Mouse (Mus musculus) embryonic facial prominence, embryonic 11.5 days (tissue): ENCODE data around the gene Smpd1. TPM values are rescaled to one million over a fixed set of nuclear protein-coding genes. Genes with fewer than 3 reads are reported as not detected.

Experiments
- ATAC-seq: fragments of 200-750 bp; cut with Nextera tagmentation; replicated peaks from 2 replicates; pipeline ENCODE4 v1.8.0; 2017; ENCODE audit warnings: low read depth; ENCODE audit not compliant: insufficient number of reproducible peaks, low FRiP score, low TSS enrichment
- DNase-seq: peaks from one replicate; pipeline ENCODE4 v3.0.0-alpha.2; 2015; ENCODE audit warnings: low spot score
- H3K27ac ChIP-seq: fragments of 300-500 bp; sonication (generic); replicated peaks from 2 replicates; pipeline ENCODE4 v1.5.1; 2014; ENCODE audit warnings: mild to moderate bottlenecking, low read depth, low read length, control low read depth
- H3K27me3 ChIP-seq: fragments of 300-500 bp; sonication (generic); 2 replicates; pipeline ENCODE4 v1.6.1; 2014; ENCODE audit warnings: mild to moderate bottlenecking, low read length, moderate library complexity, mixed read lengths; ENCODE audit not compliant: control insufficient read depth, insufficient read depth
- H3K36me3 ChIP-seq: fragments of 300-500 bp; sonication (generic); replicated peaks from 2 replicates; pipeline ENCODE4 v1.6.1; 2014; ENCODE audit warnings: low read depth, mild to moderate bottlenecking, low read length, moderate library complexity, mixed read lengths; ENCODE audit not compliant: control insufficient read depth, insufficient read depth
- H3K4me1 ChIP-seq: fragments of 300-500 bp; sonication (generic); 2 replicates; pipeline ENCODE4 v1.6.1; 2014; ENCODE audit warnings: low read length, mixed read lengths; ENCODE audit not compliant: control insufficient read depth, insufficient read depth
- H3K4me2 ChIP-seq: fragments of 300-500 bp; sonication (generic); 2 replicates; pipeline ENCODE4 v1.6.1; 2014; ENCODE audit warnings: low read depth, mild to moderate bottlenecking, control low read depth, low read length, moderate library complexity
- H3K4me3 ChIP-seq: fragments of 300-500 bp; sonication (generic); 2 replicates; pipeline ENCODE4 v1.5.1; 2014; ENCODE audit warnings: low read depth, low read length, control low read depth
- H3K9ac ChIP-seq: fragments of 300-500 bp; sonication (generic); replicated peaks from 2 replicates; pipeline ENCODE4 v1.6.1; 2014; ENCODE audit warnings: mild to moderate bottlenecking, control low read depth, low read length
- H3K9me3 ChIP-seq: fragments of 300-500 bp; sonication (generic); replicated peaks from 2 replicates; pipeline ENCODE4 v1.6.1; 2016; ENCODE audit warnings: mild to moderate bottlenecking, low read length, inconsistent platforms, mixed read lengths; ENCODE audit not compliant: control insufficient read depth
- WGBS: fragments of 180-500 bp; shearing (Covaris S2); extraction: QIAGEN DNeasy Blood & Tissue Kit; methylation state at CpG from one replicate; pipeline ENCODE4 v1.1.7; 2014; 5-methylcytosine and 5-hydroxymethylcytosine counted together
- polyA plus RNA-seq: library from polyadenylated mRNA; unstranded; fragments of >200 nt; fragmentation: Nextera tagmentation; extraction: Ambion mirVana; gene quantifications from 2 replicates; pipeline ENCODE4 v1.2.1, GENCODE M21; 2014

Gene Smpd1
- polyA plus RNA-seq, 1 experiment from 2014 or later, result 38.5 TPM

DNA sequence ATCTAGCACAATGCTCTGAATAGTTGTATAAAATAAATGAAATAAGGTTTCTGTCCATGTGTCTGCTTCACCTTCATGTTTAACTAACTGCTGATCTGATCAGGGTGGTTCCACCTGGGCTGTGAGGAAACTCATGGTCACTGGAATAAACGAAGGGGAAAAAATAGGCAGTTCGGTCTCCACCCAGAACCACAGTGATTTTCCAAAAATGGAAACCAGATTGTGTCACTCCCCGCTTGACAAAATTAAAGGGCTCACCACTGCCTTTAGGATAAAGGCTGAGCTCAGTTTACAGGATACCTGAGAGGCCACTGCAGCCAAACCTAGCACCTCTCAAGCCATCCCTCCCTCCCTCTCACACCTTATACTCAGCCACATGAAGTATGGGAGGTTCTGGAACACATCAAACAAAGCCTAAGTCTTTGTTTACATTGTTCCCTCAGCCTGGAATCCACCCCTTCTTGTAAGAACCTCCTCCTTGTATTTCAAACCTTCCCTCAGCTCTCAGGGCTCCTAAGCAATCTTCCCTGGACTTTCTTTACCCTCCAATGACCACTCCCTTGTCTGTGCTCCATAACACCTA is 22.1 kb downstream of the Smpd1 start:
- Histone ChIP-seq H3K27ac (no peak overlapping the region), H3K27me3 (no peaks in the 10 kb centered on the region), H3K4me2 (no peak overlapping the region), H3K36me3 (peaks cover 2% of the 10 kb centered on the region; the same call in 1 of the 2 replicates), H3K9me3 (no peaks in the 10 kb centered on the region), H3K4me3 (no peak overlapping the region), H3K4me1 (peaks cover 4% of the 10 kb centered on the region), H3K9ac (no peak overlapping the region)
- 68% methylated on average over 3 of the region's 3 CpGs for whole genome bisulfite sequencing
- ATAC-seq (no peak), DNase-seq (no peak)

DNA sequence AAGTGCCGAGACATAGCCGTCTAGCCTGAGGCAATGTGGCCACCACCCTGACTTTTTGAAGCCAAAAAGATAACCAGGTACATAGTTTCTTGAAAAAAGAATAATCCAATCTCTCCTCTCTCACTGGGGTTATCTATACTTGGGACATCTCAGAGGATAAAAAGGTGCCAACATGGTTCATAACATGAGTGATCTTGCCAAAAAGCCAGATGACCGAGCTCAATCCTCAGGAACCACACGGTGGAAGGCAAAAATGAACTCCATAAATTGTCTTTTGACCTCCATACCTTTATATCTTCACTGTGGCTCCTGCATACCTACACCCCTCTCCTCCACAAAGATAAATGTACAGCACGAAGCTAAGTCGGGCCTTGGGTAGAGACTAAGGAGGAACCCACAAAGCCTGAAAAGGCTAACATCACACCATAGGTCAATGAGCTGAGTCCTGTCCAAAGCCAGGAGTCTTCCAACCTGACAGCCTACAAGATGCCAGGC is 23.3 kb downstream of the Smpd1 start:
- H3K9me3 ChIP-seq, result no peaks in the 10 kb centered on the region
- ATAC-seq (no peak), DNase-seq (no peak)
- peaks cover 4% of the 10 kb centered on the region for H3K4me1 ChIP-seq
- H3K27ac ChIP-seq, result no peak overlapping the region
- H3K36me3 ChIP-seq, result peaks cover 2% of the 10 kb centered on the region; the same call in 1 of the 2 replicates
- no peak overlapping the region for H3K4me2 ChIP-seq
- H3K27me3 ChIP-seq, result no peaks in the 10 kb centered on the region
- no peak overlapping the region for H3K9ac ChIP-seq
- no peak overlapping the region for H3K4me3 ChIP-seq
- 86% methylated on average over 6 of the region's 6 CpGs for WGBS

DNA sequence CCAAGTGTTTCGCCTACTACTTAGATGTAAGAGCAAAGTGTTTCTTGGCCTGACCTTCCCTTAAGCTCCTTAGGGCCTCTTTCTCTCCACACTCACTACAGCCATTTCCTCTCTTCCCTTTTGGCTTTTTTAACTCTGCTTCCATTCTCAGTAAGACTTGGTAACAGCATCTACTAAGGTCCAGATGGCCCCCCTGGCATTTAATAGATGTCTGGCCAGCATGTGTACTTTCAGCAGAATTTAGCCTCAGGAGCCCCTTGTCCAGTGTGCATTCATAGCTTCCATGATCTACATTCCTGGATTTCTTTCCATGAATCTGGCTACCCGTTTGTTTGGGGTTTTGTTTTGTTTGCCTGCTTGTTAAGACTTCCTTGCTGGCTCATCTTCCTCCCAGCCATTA is 24.3 kb downstream of the Smpd1 start:
- Histone ChIP-seq H3K36me3 (peaks cover 1% of the 10 kb centered on the region; the same call in 1 of the 2 replicates), H3K4me3 (no peak overlapping the region), H3K27me3 (no peaks in the 10 kb centered on the region), H3K9me3 (no peaks in the 10 kb centered on the region), H3K9ac (no peak overlapping the region), H3K4me1 (peaks cover 4% of the 10 kb centered on the region), H3K27ac (no peak overlapping the region), H3K4me2 (no peak overlapping the region)
- no peak for ATAC-seq
- WGBS, result 78% methylated on average over 2 of the region's 2 CpGs
- no peak for DNase-seq

DNA sequence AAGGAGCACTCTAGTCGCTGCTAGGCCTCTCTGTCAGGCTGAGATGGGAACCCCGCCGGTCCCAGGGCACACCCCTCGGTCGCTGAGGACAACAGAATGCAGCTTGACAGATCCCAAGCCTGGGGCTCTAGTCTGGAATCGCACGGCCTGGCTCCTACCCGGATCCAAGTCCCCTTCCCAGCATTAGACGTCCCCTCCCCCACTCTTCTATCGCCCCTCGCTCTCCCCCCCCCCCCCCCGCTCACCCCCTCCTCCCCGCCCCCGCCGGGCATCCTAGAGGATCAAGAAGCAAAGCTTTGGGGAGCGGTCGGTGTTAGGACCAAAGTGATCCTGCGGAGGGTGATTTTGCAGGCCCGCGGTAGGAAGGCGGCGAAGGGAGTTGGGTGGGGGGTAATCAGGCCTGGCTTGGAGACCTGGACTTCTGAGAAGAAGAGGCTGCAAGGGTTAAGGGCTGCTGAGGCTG is 26.5 kb downstream of the Smpd1 start:
- DNase-seq, result peak; percentile 57
- no peaks in the 10 kb centered on the region for H3K9me3 ChIP-seq
- peak; percentile 73 for ATAC-seq
- H3K9ac ChIP-seq, result peak overlapping the region; percentile 86
- no peaks in the 10 kb centered on the region for H3K27me3 ChIP-seq
- H3K36me3 ChIP-seq, result no peaks in the 10 kb centered on the region
- peaks cover 4% of the 10 kb centered on the region for H3K4me1 ChIP-seq
- 0% methylated on average over 17 of the region's 22 CpGs for WGBS
- H3K4me2 ChIP-seq, result peak overlapping the region; percentile 69
- H3K27ac ChIP-seq, result peak overlapping the region; percentile 35; the same call in 1 of the 2 replicates
- H3K4me3 ChIP-seq, result peak overlapping the region; percentile 77

DNA sequence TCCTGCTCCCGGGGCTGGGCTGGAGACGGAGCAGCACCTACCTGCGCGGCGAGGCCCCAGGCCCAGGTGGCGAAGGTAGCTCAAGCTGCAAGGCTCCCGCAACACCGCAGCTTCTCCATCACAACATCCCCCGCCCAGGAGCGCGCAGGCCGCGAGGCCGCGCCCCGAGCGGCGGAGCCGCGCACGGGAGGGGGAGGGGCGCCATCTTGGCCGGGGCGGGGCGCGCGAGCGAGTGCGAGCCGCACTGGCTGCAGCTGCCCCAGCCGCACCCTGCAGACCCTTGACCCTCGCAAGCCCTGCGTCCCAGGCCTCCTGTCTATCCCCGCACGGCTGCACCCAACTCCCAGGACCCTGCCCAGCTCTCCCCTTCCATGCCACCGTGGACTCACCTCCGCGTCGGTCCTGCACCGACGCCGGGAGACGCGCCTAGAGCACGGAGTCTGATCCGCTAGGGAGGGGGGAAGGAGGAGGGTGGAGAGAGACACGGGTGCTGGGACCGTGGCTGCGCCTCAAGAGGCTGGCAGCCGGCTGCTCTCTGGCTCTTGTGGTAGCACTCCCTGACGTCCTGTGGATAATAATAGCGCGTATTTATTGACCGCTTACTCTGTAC is 27.0 kb downstream of the Smpd1 start, which contains the start of gene Apbb1:
Apbb1 (minus strand) TSS at position 560 of the 610 bp plus-strand sequence.
- Histone ChIP-seq H3K9ac (peak within 1 kb of the TSS; percentile 86), H3K4me1 (peaks cover 4% of the 10 kb centered on the region), H3K4me3 (peak within 1 kb of the TSS; percentile 77), H3K4me2 (peak within 1 kb of the TSS; percentile 69), H3K27ac (peak within 1 kb of the TSS; percentile 35), H3K36me3 (no peaks in the 10 kb centered on the region), H3K9me3 (no peaks in the 10 kb centered on the region), H3K27me3 (no peaks in the 10 kb centered on the region)
- DNase-seq (peak; percentile 84), ATAC-seq (peak; percentile 90)
- 1% methylated on average over 50 of the region's 54 CpGs for WGBS

DNA sequence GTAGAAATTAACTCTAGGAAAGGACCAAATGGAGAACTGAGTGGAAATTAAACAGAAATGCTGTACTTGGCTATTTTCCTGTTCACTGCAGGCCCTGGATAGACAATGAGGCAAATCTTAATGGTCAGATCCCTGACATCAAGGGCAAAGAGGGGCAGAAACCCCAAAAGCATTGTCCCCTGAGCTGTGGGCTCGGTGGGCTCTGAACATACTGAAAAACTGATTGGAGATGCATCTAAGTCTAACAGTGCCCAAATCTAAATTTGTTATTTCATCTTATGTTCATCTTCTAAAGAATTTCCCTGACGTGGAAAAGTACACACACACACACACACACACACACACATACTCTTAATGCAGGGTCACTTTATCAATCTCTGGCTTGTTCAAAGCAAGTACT is 27.8 kb downstream of the Smpd1 start:
- WGBS, result 75% methylated on average over 2 of the region's 2 CpGs

DNA sequence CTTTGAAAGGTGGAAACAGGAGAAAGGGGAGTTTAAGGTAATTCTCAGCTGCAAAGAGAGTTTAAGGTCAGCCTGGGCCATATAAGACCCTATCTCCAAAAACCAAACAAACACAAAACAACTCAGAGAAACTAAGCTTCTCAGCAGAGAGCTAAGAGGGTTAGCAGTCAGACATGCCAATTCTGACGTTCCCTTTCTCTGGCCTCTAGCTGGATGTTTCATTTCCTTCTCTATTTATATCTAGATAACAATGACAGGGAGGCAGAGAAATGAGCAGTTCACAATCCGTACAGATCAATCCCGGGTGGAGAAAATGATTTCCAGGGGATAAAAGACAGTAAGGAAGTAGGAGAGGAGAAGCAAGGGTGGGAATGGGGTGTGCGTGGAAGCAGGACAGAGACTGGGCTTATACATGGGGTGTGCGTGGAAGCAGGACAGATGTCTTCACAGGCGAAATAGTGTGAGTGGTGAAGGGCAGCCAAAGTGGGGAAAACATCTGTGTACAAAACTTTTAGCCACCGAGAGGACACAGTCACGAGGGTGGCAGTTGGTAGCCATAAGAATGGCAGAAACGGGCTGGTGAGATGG is 34.3 kb downstream of the Smpd1 start:
- Histone ChIP-seq H3K4me2 (no peak overlapping the region), H3K27me3 (no peaks in the 10 kb centered on the region), H3K36me3 (no peaks in the 10 kb centered on the region), H3K9me3 (no peaks in the 10 kb centered on the region), H3K4me3 (no peak overlapping the region), H3K9ac (no peak overlapping the region), H3K4me1 (no peaks in the 10 kb centered on the region), H3K27ac (no peak overlapping the region)
- DNase-seq (no peak), ATAC-seq (no peak)
- WGBS, result 77% methylated on average over 9 of the region's 9 CpGs

More for the DNA sequence above, 27.8 kb downstream of the Smpd1 start:
- H3K9me3 ChIP-seq, result no peaks in the 10 kb centered on the region
- no peak overlapping the region; the same call in 1 of the 2 replicates for H3K4me3 ChIP-seq
- no peak for ATAC-seq
- no peaks in the 10 kb centered on the region for H3K27me3 ChIP-seq
- H3K27ac ChIP-seq, result no peak overlapping the region
- H3K4me2 ChIP-seq, result peak overlapping the region; percentile 69
- no peak overlapping the region; the same call in 1 of the 2 replicates for H3K9ac ChIP-seq
- no peaks in the 10 kb centered on the region for H3K36me3 ChIP-seq
- peaks cover 4% of the 10 kb centered on the region for H3K4me1 ChIP-seq
- DNase-seq, result no peak

DNA sequence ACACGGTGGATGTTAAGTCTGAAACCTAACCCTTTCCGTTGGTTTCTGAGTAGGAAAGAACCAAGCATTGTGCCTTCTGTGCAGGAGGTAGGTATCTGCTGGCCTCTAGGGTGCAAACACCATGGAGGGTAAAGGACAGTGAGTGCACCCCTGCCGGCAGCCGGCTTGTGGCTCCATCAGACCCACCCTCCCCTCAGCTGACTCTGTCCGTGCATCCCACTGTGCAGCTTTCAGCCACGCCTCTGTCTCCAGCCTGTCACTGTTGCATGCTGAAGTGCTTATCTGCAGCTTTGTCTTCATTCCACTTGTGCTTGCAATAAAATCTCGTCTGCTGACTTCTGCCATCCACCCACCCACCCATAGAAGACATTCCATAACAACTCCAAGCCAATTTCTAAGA is 35.9 kb downstream of the Smpd1 start:
- ATAC-seq (no peak), DNase-seq (no peak)
- H3K9me3 ChIP-seq, result no peaks in the 10 kb centered on the region
- H3K27me3 ChIP-seq, result no peaks in the 10 kb centered on the region
- no peak overlapping the region for H3K9ac ChIP-seq
- H3K4me2 ChIP-seq, result no peak overlapping the region
- H3K36me3 ChIP-seq, result no peaks in the 10 kb centered on the region
- H3K4me3 ChIP-seq, result no peak overlapping the region
- H3K27ac ChIP-seq, result no peak overlapping the region
- H3K4me1 ChIP-seq, result no peaks in the 10 kb centered on the region
- 21% methylated on average over 7 of the region's 7 CpGs for WGBS
